Mouse (Mus musculus): Measurements from ENCODE around the gene Crybg3.
A peak's percentile ranks its signal among the peaks of the same experiment; 100 is the strongest.

Crybg3 gene

DNA sequence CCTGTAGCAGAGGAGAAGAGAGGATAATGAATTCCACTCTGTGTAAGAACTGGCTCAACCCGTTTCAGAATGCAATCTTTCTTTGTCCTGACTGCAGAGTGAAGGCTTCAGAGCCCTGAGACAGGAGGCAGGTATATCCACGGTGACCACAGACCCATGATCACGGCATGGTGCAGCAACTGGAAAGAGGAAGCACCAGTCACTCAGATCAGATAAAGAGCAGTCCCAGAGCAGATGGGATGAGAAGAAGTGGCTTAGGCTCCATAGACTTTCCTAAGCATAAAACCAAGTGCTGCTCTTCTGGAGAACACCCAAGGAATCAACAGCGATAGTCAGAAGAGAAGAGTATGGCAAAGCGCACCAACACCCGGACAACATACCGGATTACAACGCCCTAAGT lies 21.5 kb downstream of the Crybg3 start:
- peak; percentile 36 for DNase-seq (ENCODE audit: extremely low read depth, low read depth)

DNA sequence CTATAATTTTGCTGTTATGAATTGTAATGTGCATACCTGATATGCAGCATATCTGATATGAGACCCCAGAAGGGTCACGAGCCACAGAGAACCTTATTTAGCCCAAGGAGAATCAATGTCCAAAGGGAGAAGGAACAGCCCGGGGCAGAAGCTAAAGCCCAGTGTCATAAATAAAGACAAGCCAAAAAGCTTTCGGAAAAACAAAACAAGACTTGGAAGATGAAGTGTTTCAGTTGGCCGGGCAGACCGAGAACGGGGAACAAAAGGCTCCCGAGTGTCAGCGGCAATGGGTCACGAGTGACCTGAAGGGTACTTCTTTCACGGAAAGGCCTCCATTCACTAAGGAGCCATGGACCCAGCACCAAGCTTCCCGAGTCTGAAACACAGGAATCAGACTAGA lies 26.8 kb downstream of the Crybg3 start:
- no peak for DNase-seq (ENCODE audit: extremely low read depth, low read depth)

DNA sequence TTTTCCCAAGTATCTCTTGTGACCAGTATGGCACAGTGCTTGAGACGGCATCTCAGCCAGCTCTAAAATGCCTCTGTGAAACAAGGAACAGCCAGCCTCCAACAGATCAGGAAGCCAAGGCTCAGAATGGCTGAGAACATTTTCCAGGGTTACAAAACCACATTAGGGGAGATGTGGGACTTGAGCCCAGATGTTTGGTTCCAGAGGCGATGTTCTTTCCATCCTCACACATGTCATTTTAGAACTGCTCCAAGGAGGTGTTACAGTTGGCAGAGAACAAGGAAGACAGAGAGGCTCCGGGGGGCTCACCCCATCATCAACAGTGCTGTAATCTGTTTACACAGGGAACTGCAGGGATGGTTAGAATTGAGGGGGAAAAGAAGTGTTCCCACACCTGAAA lies 28.1 kb downstream of the Crybg3 start:
- no peak for DNase-seq (ENCODE audit: extremely low read depth, low read depth)

DNA sequence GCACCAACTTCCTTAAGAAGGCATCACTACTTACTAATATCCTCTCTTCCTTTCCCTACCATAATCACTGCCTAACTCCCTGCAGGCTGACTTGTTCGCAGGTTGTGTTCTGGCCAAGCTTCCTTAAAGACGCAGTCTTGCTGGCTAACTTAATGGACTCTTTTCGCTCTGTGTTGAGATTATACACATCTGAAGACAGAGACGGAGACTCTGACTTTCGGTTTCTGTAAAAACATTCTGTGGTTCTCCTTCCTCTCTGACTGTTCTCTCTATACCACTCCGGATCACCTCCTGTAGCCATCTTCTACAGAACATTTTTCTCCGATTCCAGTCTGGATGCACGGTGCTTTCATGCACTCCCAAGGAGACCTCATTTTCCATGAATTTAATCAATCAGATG lies 30.0 kb downstream of the Crybg3 start:
- no peak for DNase-seq (ENCODE audit: extremely low read depth, low read depth)

DNA sequence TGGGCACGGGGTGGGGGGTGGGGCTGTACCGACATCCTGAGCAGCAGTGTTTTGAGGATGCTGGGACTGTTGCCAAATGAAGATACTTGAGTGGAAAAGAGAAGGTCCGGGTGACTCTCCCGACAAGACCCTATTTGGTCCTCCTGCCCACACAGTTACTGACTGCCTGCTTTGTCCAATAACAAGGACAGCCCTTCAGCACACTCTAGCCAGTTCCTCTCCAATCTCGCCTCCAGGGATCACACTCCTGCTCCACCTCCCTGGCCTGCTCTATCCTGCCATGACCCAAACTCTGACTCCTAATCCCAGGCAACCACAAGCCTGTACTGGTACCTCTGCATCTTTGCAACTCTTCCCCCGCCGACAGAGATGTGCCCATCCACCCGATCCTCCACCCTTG lies 30.9 kb downstream of the Crybg3 start:
- DNase-seq (ENCODE audit: extremely low read depth, low read depth), result no peak

DNA sequence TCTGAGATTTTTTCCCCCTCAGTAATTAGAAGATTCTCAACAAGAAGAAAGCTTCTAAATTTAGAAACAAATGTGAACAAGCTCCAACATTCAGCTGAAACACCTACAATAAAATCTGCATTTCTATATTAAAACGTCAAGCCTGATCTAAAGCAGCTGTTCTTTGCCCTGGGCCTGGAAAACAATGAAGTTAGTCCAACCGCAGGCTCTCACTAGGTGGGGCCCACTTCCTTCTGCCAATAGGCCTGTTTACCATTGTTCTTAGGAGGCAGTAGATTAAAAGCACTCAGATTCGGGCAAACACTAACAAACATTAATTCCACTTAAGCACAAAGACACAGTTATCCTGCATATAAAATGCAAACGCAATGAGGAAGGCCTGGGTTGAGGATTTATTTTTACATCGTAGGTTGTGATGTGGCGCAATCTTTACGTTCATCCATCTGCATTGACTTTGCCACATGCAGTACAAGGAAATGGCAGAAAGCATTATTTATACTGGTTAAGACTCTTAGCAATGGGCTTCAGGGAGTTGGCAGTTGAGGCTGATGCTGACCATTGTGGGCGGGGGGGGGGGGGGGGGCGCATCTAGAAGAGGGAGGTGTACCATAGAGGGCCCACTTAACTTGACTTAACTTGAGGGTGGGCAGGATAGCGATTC lies 32.9 kb downstream of the Crybg3 start:
- DNase-seq (ENCODE audit: extremely low read depth, low read depth), result no peak

DNA sequence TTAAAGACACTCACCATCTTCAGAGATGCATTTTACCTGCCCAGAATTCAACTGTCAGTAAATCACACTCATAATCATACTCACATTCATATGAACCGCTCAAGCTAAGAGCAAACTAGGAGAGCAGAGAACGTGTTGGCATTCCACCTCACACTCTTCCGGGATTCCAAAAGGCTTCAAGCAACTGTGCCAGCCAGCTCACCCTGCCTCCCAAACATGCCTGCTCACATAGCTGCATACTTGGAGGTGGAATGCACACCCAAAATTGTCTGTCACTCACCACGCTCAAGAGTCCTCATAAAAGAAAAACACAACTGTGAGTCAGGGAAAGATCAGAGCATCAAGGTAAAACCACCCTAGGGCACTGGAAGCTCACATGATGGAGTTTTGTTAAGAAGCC lies 34.3 kb downstream of the Crybg3 start:
- no peak for DNase-seq (ENCODE audit: extremely low read depth, low read depth)

DNA sequence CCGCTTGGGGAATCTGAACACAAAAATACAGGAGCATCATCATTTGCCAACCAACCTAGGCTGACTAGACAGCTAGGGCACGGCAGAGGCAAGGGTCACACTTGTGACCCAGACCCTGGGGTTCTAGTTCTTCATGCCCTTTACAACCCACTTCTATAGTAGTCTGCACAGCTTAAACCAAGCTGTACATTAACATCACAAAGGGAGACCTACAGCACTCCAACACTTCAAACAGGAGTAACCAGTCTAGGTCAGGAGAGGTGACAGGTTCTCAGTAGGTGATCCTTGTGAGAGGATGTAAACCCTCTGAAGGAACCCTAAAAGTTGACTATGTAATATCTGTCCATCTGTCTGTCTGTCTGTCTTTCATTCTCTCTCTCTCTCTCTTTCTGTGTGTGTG lies 35.1 kb downstream of the Crybg3 start:
- no peak for DNase-seq (ENCODE audit: extremely low read depth, low read depth)

DNA sequence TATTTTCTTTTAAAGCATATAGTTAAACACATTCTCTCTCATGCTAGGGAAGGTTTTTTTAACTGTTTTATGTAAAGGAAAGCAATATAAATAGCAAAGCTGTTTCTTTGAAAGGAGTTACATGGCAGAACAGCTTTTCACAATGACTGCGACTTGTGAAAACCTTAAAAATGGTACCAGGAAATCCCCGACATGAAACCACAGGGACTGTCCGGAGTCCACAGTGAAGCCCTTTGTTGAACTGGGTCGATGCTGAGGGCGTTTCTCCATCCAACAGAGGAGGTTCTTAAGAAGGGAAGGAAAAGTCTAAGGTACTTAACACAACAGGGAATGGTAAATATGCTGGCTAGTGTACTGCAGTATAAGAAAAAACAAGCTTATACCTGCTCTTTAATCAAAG lies 36.8 kb downstream of the Crybg3 start:
- no peak for DNase-seq (ENCODE audit: extremely low read depth, low read depth)

DNA sequence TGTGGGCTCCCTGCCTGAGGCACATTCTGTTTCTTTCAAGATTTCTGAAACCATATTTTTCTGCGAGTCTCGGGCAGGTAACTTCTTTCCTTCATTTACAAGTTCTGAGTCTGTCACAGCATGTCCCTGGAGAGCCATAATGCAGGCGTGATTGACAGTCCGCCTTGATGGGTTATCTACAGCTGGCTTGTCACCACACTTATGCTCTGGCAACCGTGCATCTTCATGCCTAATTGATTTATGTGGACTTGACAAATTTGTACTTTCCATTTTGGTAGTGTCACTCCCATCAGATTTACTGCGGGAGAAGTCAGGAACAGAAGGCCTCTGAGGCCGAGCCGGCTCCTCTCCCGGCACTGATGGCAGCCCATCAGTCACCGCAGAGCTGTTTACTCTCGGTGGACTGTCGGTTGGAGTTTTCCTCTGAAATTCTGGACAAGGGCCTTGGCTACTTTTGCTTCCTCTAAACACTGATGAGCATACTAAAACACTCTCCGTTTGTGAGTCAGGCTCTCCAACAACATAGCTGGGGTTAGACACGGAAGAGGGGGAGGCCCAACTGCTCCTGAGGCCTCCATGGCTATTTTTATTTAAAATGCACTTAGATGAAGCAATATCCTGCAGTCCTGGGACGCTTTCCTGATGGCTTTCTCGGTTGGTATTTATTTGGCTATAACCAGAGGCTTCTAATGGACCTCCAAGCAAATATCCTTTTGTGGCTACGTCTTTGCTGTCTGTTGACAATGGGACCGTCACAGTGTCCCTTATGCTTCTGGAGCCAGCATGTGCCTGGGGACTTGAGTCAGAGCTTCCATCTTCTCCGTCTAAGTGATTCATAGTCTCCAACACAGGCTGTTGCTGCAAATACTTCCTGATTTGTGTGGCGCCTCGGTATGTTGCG lies 41.2 kb downstream of the Crybg3 start:
- no peak for DNase-seq (ENCODE audit: extremely low read depth, low read depth)

DNA sequence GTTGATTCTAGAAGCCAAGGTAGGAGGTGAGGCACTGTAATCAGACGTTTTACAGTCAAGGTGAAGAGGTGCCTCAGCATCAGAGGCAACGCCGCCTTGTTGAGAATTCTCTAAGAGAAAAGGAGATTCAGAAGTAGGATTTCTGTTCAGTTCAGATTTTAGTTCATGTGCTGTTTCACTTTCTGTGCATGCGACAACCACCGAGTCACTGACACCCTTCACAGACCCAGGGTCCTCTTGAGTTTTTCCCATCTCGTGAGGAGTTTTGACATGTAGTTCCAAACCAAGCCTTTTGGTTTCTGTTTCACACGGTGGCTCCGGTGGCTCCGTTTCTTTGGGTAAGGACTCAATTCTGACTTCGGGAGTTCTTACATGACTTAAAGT lies 41.9 kb downstream of the Crybg3 start:
- no peak for DNase-seq (ENCODE audit: extremely low read depth, low read depth)

DNA sequence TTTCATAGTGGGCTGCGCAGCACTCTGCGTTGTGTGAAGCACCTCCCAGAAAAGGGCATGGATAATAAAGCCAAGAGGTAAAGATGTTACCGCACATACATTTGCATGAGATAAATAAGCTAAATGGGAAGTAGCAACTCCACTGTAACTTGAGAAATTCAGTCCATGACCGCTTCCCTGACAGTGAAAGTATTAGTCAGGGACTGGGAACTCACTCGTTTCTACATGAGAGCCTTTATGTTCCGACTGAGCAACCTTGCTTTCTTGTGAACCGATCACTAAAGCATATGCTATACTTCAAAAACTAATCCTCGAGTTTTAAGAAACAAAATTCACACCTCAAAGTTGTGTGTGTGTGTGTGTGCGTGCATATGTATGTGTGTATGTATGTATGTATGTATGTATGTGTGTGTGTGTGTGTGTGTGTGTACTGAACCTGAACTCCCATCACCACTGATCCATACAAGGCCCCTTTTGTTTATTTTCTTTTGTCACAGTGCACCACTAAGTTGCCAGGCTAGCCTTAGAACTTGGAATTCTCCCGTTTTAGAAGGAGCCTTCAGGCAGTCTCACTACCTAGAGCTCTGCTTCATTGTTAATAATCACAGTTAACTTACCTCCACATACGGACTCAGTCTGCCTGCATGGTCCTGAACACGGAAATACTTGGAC lies 47.2 kb downstream of the Crybg3 start:
- no peak for DNase-seq (ENCODE audit: extremely low read depth, low read depth)

DNA sequence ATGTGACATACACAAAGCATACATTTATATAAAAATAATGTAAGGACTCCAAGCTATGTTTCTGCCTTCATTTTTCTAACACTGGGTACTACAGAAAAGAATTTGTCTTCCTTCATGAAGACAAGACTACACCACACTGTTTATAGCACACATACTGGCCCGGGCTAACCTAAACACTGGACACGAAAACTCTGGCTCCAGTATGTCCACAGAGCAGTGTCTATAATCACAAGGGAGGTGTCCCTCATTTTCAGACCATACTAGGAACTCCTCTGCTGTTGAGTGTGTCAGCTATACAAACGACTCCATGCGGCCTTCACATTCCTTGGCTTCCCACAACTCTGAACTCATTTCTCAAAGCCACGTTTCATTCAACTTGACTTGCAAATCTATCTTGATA lies 49.3 kb downstream of the Crybg3 start:
- no peak for DNase-seq (ENCODE audit: extremely low read depth, low read depth)

DNA sequence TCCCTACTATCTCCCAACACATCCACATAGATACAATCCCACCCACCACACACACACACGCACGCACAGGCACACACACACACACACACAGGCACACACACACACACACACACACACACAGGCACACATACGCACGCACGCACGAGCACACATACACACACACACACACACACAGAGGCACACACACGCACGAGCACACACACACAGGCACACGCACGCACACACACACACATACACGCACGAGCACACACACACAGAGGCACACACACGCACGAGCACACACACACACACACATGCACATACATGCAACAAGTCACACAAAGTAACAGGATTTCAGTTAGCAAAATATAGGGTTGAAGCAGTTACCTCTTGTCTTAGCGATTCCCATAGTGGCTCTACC lies 51.1 kb downstream of the Crybg3 start:
- no peak for DNase-seq (ENCODE audit: extremely low read depth, low read depth)

DNA sequence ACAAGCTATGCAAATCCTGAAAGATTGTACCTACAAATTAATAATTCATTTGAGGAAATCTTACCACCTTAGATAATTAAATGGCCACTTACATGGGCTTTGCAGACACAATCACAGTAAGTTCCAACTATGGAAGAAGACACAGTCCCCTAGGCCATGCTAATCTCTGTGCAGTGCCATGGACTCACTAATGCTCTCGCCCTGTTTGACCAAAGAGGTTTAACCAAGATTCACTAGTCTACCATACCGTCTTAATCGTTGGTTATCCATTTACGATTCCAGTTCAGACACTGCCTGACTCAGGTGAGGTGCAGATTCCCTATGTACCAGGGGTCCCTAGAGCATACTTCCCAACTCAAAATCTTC lies 52.2 kb downstream of the Crybg3 start:
- no peak for DNase-seq (ENCODE audit: extremely low read depth, low read depth)

DNA sequence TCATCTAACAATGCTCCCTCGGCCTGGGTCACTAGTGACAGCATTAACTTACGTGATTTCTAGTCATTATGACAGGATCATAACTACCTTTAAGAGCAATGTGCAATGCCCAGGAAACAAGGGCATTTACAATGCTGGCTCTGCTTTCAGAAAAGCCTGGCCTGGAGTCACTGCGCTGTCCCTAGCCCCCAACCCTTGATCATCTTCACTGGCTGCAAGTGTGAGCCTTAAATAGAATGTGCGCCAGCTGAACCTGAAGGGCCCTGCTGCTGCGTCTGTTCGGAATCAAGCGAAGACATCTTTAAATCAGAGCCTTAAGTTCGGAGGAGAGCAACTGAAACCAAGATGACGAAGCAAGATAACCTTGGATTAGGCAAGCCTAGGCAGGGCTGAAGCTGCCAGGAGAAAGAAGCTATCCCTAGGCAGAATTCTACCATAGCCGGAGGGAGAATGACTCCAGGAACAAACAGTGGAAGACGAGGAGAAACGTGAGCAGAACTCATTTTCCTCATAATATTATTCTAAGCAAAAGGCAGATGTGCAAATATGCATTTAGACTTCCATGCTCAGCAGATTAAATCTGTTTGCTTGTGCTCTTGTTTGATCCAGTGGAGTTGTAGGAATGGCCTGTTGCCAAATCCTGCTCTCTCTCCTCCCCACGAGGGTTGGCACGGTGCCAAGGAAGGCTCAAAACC lies 52.7 kb downstream of the Crybg3 start:
- no peak for DNase-seq (ENCODE audit: extremely low read depth, low read depth)

DNA sequence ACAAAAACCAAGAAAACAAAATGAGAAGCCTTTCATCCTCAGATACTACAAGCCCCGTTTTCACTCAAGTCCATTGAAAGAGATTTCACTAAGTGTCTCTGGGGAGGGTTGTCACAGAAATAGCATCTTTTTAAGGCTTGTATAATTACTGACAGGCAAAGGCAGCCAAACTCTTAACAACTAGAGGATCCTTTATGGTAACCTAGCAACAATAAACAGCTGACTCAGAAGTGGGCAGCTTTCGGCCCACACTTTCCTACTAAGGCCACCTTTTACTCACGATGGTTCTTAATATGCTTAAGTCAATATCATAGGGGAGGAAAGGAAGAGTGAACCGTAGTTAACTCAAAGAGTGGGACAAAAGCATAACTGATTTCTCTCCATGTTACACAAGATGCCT lies 53.3 kb downstream of the Crybg3 start:
- DNase-seq (ENCODE audit: extremely low read depth, low read depth), result no peak

DNA sequence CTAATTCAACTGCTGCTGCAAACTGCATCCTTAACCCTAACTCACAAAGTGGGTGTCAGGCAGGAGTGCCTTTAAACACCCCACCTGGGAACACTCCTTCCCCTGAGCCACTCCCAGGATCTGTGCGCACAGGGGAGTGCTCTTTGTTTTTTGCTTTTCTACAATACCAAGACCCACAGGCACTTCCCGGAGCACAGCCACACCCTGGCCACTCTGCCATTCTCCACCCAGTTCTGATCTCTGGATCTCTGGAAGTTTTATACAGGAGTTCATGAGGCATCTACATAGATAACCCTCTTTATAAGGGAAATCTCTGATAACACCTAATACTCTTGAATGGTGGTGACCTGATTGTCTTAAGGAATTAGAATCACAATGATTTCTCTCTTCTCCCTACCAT lies 55.4 kb downstream of the Crybg3 start:
- DNase-seq (ENCODE audit: extremely low read depth, low read depth), result no peak

DNA sequence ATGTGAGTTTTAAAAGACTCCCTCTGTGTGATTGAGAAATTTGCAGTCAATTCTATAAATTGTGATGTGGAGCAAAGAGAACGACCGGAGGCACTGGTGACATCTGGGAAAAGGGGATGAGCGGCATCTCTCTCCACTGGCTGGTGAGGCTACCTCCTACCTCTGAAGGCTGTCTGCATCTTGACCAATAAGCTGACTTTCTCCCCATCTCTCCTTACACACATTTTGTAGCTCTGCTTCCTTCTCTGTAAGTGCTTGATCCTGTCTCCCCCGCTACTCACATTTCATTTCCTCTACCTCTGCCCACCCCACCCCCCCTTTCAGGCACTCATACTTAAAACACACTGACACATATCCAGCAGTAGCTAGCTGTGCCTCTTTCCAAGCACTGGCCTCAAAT lies 59.4 kb downstream of the Crybg3 start:
- DNase-seq (ENCODE audit: extremely low read depth, low read depth), result no peak

DNA sequence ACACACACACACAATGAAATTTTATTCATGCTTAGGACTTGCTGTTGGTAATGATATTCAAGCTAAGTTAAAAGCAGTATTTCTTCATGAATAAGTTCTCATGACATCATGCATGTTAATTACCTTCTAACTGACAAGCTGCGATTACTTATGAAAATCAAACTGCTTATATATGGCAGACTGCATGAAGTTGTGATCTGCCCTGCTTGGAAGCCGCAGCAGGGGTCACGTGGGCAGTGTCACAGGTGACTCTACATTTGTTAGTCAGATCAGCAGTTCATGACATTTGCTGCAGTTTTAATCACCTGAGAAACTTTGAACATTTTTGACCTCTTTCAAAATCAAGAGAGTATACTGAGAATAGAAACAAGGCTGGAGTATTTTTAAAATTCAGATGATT lies 59.8 kb downstream of the Crybg3 start:
- no peak for DNase-seq (ENCODE audit: extremely low read depth, low read depth)

DNA sequence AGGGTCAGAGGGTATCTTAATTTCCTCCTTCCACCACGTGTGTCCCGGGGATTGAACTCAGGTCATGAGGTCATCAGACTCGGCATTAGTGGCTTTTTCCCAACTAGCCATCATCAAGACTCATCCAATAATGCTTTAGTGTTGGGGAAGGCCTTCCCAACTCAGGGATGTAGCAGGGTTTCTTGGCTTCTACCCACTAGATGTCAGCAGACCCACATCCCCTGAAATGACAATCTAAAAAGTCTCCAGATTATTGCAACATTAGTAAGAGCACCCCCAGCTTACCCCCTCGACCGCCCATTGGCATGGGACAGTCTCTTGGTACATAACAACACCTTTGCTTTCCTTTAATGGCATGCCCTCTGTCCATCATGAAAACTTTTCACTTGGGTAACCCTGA lies 65.1 kb downstream of the Crybg3 start:
- DNase-seq (ENCODE audit: extremely low read depth, low read depth), result no peak

DNA sequence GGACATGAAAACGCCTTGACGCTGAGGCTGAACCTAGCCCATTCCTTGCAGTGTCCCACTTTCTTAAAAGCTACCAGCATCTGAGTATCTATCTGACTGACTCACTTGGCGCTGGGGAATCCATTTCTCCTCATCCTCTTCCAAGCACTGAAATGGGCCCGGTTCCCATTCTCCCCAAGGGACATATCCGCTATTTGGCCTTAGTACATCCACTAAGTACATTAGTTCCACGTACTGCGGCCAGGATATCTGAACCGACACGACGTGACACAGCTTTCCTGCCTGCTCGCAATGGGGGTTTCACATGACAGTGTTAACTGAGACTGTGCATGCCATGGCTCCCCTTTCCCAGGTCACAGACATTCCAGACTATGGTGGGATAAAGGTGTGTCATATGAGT lies 66.4 kb downstream of the Crybg3 start:
- DNase-seq (ENCODE audit: extremely low read depth, low read depth), result no peak

Measured in MEL-GATA-1-ER (cell line).